Mouse (Mus musculus) embryonic facial prominence, embryonic 14.5 days (tissue): ENCODE results near the gene Bcar3. TPM values are rescaled to one million over a fixed set of nuclear protein-coding genes. Genes with fewer than 3 reads are reported as not detected.

Experiments
- ATAC-seq: fragments of 200-750 bp; cut with Nextera tagmentation; 2 replicates; pipeline ENCODE4 v1.8.0; 2017; ENCODE audit warnings: low read depth, moderate number of reproducible peaks, moderate TSS enrichment
- DNase-seq: peaks from one replicate; pipeline ENCODE4 v3.0.0-alpha.2; 2015; ENCODE audit warnings: low spot score
- H3K27ac ChIP-seq: fragments of 300-500 bp; sonication (generic); replicated peaks from 2 replicates; pipeline ENCODE4 v1.5.1; 2014; ENCODE audit warnings: low read depth, mild to moderate bottlenecking, low read length, moderate library complexity
- H3K27me3 ChIP-seq: fragments of 300-500 bp; sonication (generic); replicated peaks from 2 replicates; pipeline ENCODE4 v1.6.1; 2014; ENCODE audit warnings: low read length; ENCODE audit not compliant: control insufficient read depth, insufficient read depth
- H3K36me3 ChIP-seq: fragments of 300-500 bp; sonication (generic); 2 replicates; pipeline ENCODE4 v1.6.1; 2014; ENCODE audit warnings: low read length, mixed read lengths; ENCODE audit not compliant: control insufficient read depth, insufficient read depth
- H3K4me1 ChIP-seq: fragments of 300-500 bp; sonication (generic); 2 replicates; pipeline ENCODE4 v1.6.1; 2014; ENCODE audit warnings: antibody characterized with exemption, low read length; ENCODE audit not compliant: control insufficient read depth, insufficient read depth
- H3K4me2 ChIP-seq: fragments of 300-500 bp; sonication (generic); 2 replicates; pipeline ENCODE4 v1.6.1; 2014; ENCODE audit warnings: low read depth, mild to moderate bottlenecking, low read length, moderate library complexity, mixed read lengths
- H3K4me3 ChIP-seq: fragments of 300-500 bp; sonication (generic); 2 replicates; pipeline ENCODE4 v1.5.1; 2014; ENCODE audit warnings: low read depth, mild to moderate bottlenecking, low read length
- H3K9ac ChIP-seq: fragments of 300-500 bp; sonication (generic); 2 replicates; pipeline ENCODE4 v1.6.1; 2014; ENCODE audit warnings: low read depth, mild to moderate bottlenecking, low read length, moderate library complexity, mixed read lengths
- H3K9me3 ChIP-seq: fragments of 300-500 bp; sonication (generic); 2 replicates; pipeline ENCODE4 v1.6.1; 2016; ENCODE audit warnings: low read length; ENCODE audit not compliant: control insufficient read depth
- WGBS: fragments of 180-500 bp; shearing (Covaris S2); extraction: QIAGEN DNeasy Blood & Tissue Kit; methylation state at CpG from one replicate; pipeline ENCODE4 v1.1.7; 2014; 5-methylcytosine and 5-hydroxymethylcytosine counted together
- polyA plus RNA-seq: library from polyadenylated mRNA; unstranded; fragments of >200 nt; fragmentation: Nextera tagmentation; extraction: Ambion mirVana; gene quantifications from 2 replicates; pipeline ENCODE4 v1.2.1, GENCODE M21; 2014

Gene Bcar3
- polyA plus RNA-seq, 1 experiment from 2014 or later = 10.0 TPM

DNA sequence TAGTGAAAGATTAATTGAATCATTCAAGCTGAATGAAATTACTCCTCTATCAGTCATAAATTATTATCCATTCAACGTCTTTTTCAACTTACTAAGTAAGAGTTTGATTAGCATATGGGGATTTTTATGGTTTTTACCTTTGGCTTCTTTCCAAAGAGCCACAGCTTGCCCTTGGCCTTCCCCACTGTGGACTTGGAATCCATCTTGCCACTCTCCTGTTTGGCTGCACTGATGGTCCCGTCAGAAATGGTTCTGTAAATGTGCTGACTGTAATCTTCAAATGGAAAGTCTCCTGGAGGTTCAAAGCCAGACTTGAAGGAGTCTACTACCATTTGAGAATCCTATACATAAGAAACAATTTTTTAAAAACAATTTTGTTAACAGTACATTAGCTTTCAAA lies 263.8 kb downstream of the Bcar3 start:
- DNase-seq (no peak), ATAC-seq (no peak)
- Histone ChIP-seq H3K36me3 (peaks cover 26% of the 10 kb centered on the region), H3K4me2 (no peak overlapping the region), H3K9ac (no peak overlapping the region), H3K27me3 (no peaks in the 10 kb centered on the region), H3K9me3 (no peaks in the 10 kb centered on the region), H3K27ac (no peak overlapping the region), H3K4me3 (no peak overlapping the region), H3K4me1 (no peaks in the 10 kb centered on the region)
- 67% methylated on average over 2 of the region's 2 CpGs for WGBS

DNA sequence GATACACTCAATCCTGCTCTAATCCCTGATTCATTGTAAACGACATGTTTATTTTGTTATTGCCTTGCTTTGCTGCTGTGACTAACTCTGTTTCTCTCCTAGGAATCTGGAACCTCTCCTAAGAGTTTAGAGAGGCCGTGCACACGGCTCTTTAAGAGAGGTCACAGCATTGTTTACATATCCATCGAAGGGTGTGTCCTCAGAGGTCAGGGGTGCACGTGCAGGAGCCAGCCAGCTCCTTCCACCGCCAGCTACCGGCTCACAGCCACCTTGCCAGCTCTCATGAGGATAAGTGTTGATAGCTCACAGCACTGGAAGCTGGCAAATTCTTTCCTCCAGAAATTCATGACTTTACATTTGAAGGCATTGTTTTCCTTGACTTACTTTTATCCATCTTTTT lies 271.3 kb downstream of the Bcar3 start:
- no peaks in the 10 kb centered on the region for H3K27me3 ChIP-seq
- WGBS = 29% methylated on average over 7 of the region's 7 CpGs
- DNase-seq (no peak), ATAC-seq (no peak)
- H3K9me3 ChIP-seq = no peaks in the 10 kb centered on the region
- H3K9ac ChIP-seq = no peak overlapping the region
- peaks cover 31% of the 10 kb centered on the region for H3K36me3 ChIP-seq
- no peak overlapping the region for H3K4me2 ChIP-seq
- H3K4me1 ChIP-seq = no peaks in the 10 kb centered on the region
- H3K27ac ChIP-seq = no peak overlapping the region
- H3K4me3 ChIP-seq = no peak overlapping the region

DNA sequence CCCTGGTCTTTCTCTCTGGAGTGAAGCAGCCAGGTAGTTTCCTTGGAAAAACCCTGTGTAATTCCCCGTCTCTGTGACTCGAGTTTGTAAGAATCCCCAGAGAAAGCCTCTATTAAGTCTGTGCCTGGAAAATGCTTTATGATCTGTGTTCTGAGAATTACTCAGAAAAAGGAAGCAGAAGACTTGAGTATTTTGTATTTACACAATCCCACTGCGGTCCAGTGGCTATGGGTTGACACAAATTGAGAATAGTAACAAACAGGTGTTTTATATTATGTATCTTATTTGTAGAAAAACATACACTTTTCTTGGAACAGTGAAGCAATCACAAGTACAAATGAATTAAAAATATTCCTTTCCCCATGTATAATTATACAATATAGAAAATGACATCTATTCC lies 272.2 kb downstream of the Bcar3 start:
- DNase-seq (no peak), ATAC-seq (no peak)
- Histone ChIP-seq H3K4me3 (no peak overlapping the region), H3K27me3 (no peaks in the 10 kb centered on the region), H3K4me2 (no peak overlapping the region), H3K36me3 (peaks cover 27% of the 10 kb centered on the region), H3K9ac (no peak overlapping the region), H3K27ac (no peak overlapping the region), H3K4me1 (no peaks in the 10 kb centered on the region), H3K9me3 (no peaks in the 10 kb centered on the region)
- WGBS = 59% methylated on average over 3 of the region's 3 CpGs

GRCm38 (mm10) chr3:122566549-122566948 lies 272.6 kb downstream of the Bcar3 start:
- no peaks in the 10 kb centered on the region for H3K27me3 ChIP-seq
- H3K4me1 ChIP-seq = no peaks in the 10 kb centered on the region
- 56% methylated on average over 4 of the region's 4 CpGs for WGBS
- no peak overlapping the region for H3K27ac ChIP-seq
- H3K9ac ChIP-seq = no peak overlapping the region
- H3K4me2 ChIP-seq = no peak overlapping the region
- DNase-seq (no peak), ATAC-seq (no peak)
- peaks cover 23% of the 10 kb centered on the region for H3K36me3 ChIP-seq
- H3K9me3 ChIP-seq = no peaks in the 10 kb centered on the region
- no peak overlapping the region for H3K4me3 ChIP-seq

DNA sequence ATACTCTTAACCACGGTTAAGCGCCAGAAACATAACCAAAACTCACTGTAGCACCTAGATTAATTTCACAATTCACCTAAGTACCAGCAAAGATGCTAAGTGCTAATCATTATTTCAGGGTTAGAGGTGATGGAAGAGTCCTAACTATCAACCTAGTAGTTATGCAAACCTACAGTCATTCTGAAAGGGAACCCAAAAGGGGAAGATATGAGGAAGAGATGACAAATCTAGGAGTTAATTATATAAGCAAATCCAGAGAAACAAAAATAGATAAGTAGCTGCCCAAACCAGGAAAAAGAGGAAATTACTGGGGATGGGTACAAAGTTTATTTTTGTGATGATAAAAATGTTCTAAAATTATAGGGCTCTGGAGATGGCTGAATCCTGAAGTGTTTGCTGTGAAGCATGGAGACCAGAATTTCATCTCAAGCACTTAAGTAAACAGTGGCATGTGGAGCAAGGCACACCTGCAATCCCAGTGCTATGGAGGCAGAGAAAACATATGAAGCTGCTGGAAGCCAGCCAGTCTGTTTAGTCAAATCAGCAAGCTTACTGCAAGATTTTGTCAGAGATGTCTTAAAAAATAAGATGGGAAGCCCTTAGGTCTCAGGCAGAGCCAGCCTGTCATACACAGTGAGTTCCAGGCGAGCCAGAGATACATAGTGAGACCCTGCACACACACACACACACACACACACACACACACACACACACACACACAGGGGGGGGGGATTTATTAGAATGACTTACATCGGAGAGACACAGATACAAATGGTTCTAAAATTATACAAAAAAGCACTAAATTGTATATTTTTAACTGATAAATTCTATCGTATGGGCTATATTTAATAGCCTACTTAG lies 279.7 kb downstream of the Bcar3 start:
- no peaks in the 10 kb centered on the region for H3K27me3 ChIP-seq
- peak; percentile 70 for DNase-seq
- peaks cover 8% of the 10 kb centered on the region; the same call in 1 of the 2 replicates for H3K36me3 ChIP-seq
- no peak for ATAC-seq
- H3K9me3 ChIP-seq = no peaks in the 10 kb centered on the region; the same call in 1 of the 2 replicates
- no peak overlapping the region for H3K4me3 ChIP-seq
- WGBS = 88% methylated on average over 5 of the region's 5 CpGs
- no peak overlapping the region for H3K4me2 ChIP-seq
- no peak overlapping the region for H3K9ac ChIP-seq
- no peaks in the 10 kb centered on the region for H3K4me1 ChIP-seq
- H3K27ac ChIP-seq = no peak overlapping the region

GRCm38 (mm10) chr3:122574921-122575320 lies 281.0 kb downstream of the Bcar3 start:
- H3K9ac ChIP-seq = no peak overlapping the region
- no peak for ATAC-seq
- H3K4me3 ChIP-seq = no peak overlapping the region
- no peak for DNase-seq
- no peaks in the 10 kb centered on the region; the same call in 1 of the 2 replicates for H3K9me3 ChIP-seq
- no peaks in the 10 kb centered on the region for H3K27me3 ChIP-seq
- H3K4me2 ChIP-seq = no peak overlapping the region
- no peak overlapping the region for H3K27ac ChIP-seq
- peaks cover 8% of the 10 kb centered on the region; the same call in 1 of the 2 replicates for H3K36me3 ChIP-seq
- H3K4me1 ChIP-seq = no peaks in the 10 kb centered on the region
- 72% methylated on average over 1 of the region's 1 CpGs for WGBS

- no peak for DNase-seq
- peaks cover 8% of the 10 kb centered on the region; the same call in 1 of the 2 replicates for H3K36me3 ChIP-seq
- ATAC-seq = no peak
- no peak overlapping the region for H3K27ac ChIP-seq
- H3K4me3 ChIP-seq = no peak overlapping the region
- H3K9ac ChIP-seq = no peak overlapping the region
- no peak overlapping the region for H3K4me2 ChIP-seq
- H3K4me1 ChIP-seq = no peaks in the 10 kb centered on the region
- no peaks in the 10 kb centered on the region for H3K27me3 ChIP-seq
- no peaks in the 10 kb centered on the region; the same call in 1 of the 2 replicates for H3K9me3 ChIP-seq
These were observed 283.4 kb downstream of the Bcar3 start for GRCm38 (mm10) chr3:122577360-122577759.
